Mouse (Mus musculus) CH12F3 (cell line): Measurements from ENCODE around the gene Olfr516.

Source experiments
- in situ Hi-C: fragments of 300-500 bp; cut with MboI; formaldehyde crosslinking; loops from 2 replicates; pipeline ENCODE4 v1.14.3; 2020; ENCODE audit warnings: low sequenced_read_pairs

The Olfr516 gene

DNA sequence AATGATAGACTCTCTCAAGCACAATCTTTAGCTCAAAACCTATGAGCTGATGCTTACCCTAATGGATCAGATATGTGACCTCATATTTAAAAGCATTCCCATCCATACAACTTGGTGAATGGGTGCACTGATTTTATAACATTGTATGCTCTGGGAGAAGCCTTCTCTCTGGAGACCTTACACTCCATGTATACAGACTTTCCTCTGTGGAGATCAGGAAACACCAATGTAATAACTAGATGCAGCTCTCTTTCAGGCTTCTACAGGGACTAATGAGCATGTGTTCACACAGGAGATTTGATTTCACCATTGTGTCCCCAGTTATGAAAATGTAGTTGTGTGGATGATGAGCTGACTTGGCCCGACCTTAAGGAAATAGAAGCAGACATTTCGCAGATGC is at the start of gene Olfr516:
Olfr516 (minus strand) TSS at position 101 of the 400 bp plus-strand sequence.
- in situ Hi-C loops: no loop called here

DNA sequence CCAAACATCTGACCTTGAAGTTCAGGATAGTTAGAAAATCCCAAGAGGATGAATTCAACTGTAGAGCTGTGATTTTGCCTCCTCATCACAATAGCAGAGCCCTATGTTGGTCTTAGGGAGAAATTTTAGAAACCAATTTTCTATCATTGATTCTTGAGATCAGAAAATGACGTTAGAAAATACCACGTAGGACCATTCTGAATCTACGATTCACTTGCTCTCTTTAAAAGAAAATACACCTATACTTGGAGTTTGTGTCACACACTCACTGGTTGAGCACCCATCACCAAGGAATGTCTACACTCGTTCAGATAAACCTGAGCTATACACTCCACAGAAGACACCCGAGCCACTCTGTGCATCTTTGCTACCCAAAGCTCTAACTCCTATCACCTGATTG is 44.0 kb upstream of the Olfr516 start, which contains the start of gene Olfr519:
Olfr519 (minus strand) TSS at position 101 of the 400 bp plus-strand sequence.
- in situ Hi-C loops: no loop called here

DNA sequence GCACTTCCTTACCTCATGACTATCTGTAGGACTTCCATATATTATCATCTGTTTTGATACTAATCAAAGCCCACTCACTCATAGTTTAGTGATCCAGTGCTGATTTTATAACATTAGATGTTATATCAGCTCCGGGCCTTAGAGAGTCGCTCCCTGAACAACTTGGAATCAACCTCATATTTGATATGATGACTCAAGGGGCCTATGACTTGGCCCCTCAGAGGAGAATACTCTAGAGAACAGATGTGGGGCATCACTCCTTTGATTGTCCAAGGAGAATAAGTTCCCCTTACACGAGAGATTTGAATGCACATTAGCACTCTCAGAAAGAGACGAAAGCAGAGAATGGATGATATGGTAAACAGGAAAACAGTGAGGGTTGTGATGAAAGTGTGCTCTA is 34.6 kb upstream of the Olfr516 start, which contains the start of gene Olfr518:
Olfr518 (minus strand) TSS at position 101 of the 400 bp plus-strand sequence.
- in situ Hi-C loops: no loop called here

DNA sequence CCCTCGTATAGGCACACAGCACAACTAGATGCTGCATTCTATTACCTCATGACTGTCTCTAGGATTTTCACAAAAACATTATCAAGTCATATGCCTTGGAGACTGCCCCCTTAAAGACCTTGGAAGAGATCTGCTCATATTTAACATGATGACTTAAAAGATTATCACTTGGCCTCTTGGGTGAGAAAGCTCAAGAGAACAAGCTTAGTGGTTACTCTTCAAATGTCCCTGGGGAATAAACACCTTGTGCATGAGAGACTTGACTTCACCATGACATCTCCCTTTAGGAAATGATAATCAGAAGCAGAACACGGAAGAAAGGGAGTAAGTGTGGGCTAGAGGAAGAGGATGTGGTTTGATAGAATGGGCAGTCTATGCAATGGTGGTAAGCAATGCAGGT is 21.9 kb upstream of the Olfr516 start, which contains the start of gene Olfr517:
Olfr517 (minus strand) TSS at position 101 of the 400 bp plus-strand sequence.
- in situ Hi-C loops: no loop called here

DNA sequence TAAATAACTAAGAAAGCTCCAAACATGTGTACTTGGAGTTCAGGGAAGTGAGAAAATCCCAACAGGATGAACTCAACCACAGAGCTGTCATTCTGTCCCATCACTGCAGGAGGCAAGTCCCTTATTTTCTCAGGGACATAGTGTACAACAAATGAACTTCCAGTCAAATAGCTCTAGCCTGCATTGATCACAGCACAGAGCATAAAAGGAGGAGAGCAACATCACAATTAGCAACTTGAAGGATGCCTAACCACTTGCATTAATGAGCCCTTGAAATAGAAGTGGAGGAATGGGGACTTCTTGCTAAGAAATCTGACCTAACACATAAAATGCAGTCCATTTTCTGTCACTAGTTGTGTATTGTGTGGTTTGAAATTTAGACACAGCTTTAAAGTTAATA is 24.4 kb downstream of the Olfr516 start, which contains the start of gene Olfr514:
Olfr514 (minus strand) TSS at position 101 of the 400 bp plus-strand sequence.
- in situ Hi-C loops: no loop called here

DNA sequence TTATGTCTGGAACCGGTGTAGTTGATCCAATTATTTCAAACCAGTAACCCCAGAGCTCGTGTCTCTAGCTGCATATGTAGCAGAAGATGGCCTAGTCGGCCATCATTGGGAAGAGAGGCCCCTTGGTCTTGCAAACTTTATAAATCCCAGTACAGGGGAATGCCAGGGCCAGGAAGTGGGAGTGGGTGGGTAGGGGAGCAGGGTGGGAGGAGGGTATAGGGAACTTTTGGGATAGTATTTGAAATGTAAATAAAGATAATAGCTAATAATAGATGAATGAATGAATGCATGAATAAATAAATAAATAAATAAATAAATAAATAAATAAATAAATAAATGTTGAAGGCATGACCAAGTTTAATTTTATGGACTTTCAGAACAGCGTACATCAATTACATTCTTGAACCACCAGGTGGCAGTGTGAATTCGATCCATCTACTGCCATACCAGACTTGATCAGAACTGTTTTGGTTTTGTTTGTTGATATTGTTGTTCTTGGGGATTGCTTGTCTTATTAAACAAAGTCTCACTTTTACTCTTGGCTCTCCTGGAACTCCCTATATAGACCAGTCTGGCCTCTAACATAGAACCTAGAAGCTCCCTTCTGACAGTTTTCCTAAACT is 35.6 kb downstream of the Olfr516 start:
- in situ Hi-C loops: loop anchor here (25.0 kb wide), 1 partner anchor 198 kb away; no protein-coding TSS in a partner anchor

DNA sequence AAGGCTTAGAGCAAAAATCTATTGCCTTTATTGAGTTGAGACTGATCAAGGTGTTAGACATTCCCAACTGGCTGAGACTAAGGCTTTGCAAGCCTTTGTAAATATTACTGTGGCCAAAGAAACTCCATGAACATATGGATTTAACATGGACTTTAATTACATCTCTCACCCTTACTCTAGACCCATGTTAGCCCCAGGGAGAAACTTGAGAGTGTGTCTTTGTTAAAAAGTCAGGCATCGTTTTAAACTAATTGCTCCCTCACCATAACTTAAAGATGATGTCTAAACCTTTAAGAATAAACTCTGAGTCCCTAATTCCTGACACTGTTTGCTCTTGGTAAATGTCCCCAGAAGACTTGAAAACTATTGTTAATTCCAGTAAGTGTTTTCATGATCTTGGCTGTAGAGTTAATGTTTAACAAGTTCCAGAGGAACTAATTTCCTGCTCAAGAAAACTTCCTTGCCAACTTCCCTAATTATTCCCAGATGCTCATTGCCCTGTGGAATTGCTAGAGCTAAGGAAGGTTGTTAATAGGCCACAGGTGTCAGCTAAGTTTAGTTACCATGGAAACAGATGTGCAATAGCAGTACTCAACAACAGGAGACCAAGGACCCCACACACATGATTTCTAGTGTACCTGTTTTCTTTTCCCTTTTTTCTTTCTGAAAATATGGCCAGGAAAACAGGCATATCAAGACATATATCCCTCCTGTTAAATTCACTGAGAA is 53.0 kb downstream of the Olfr516 start:
- in situ Hi-C loops: no loop called here
